Mouse (Mus musculus): ENCODE data around the gene Gfi1b. TPM values are rescaled to one million over a fixed set of nuclear protein-coding genes. Genes with fewer than 3 reads are reported as not detected.

Gfi1b gene
- polyA plus RNA-seq, 1 experiment from 2014 or later: not detected

DNA sequence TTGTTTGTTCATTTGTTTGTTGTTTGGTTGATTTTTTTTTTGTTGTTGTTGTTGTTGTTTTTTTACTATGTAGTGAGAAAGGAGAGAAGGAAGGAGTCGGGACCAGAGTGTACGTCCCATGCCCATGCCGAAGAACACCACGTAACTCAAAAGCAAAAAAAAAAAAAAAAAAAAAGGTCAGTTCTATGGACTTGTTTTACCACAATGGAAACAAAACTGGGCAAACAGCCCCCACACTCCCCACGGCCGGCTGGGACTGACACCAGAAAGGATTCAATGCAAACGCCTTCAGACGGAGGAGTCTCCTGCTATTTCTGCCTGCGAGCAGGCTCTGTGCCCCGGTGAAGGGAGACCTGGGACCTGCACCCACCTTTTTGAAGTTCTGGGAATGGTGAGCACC, 1.3 kb downstream of the Gfi1b start:
- H3K27me3 ChIP-seq (replicated peaks): peaks cover 21% of the 10 kb centered on the region
- no peak for ATAC-seq (ENCODE audit: low FRiP score)
- H3K4me1 ChIP-seq: peaks cover 4% of the 10 kb centered on the region; the same call in 1 of the 2 replicates
- H3K36me3 ChIP-seq: no peaks in the 10 kb centered on the region
- no peak overlapping the region for H3K27ac ChIP-seq (replicated peaks)
- H3K4me2 ChIP-seq: no peak overlapping the region
- H3K9me3 ChIP-seq (replicated peaks): no peaks in the 10 kb centered on the region
- H3K4me3 ChIP-seq (replicated peaks): no peak overlapping the region
- 71% methylated on average over 10 of the region's 10 CpGs for WGBS
- H3K9ac ChIP-seq (replicated peaks): no peak overlapping the region

DNA sequence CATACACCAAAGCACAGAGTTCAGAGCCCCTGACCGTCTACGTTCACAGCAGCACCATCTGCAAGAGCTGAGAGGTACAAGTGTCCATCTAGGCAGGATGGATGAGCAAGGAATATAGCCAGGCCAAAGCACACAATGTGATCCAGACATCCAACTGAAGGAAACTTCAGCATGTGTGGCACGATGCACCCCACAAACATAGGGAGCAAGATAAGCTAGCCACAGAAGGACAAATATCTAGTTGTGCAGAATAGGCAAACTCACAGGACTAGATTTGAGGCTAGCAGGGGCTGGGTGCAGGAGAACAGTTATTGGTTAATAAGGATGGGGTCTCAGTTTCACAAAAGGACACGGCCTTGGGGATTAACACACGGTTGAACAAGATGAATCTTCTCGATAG, 2.4 kb downstream of the Gfi1b start:
- no peak overlapping the region for H3K9ac ChIP-seq (replicated peaks)
- peaks cover 4% of the 10 kb centered on the region; the same call in 1 of the 2 replicates for H3K4me1 ChIP-seq
- WGBS: 87% methylated on average over 6 of the region's 6 CpGs
- ATAC-seq (ENCODE audit: low FRiP score): no peak
- H3K27ac ChIP-seq (replicated peaks): no peak overlapping the region
- peaks cover 21% of the 10 kb centered on the region for H3K27me3 ChIP-seq (replicated peaks)
- no peaks in the 10 kb centered on the region for H3K9me3 ChIP-seq (replicated peaks)
- H3K4me3 ChIP-seq (replicated peaks): no peak overlapping the region
- H3K4me2 ChIP-seq: no peak overlapping the region
- no peaks in the 10 kb centered on the region for H3K36me3 ChIP-seq

DNA sequence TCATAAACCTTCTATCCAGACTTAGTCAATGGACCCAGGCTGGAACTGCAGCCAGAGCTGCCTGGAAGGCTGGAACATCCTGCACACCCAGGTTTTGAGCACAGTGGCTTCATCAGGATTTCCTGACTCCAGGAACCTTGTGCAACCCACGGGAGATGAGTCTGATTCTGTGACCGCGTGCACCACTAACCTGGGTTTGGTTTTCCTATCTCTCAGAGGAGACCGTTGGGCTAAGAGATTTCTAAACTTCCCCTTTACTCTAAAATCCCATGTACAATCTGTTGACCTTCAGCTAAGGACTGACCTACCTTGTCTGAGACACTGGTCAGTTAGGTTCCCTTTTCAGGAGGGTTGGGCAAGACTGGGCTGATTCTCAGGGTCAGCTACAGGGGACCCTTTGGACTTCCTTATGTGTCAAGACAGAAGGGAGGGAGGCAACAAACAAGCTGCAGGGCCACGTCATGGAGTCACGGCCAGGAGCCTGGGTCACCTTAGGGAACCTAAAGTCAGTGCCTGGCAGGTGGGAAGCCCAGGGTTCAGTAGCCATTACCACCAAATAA, 2.9 kb downstream of the Gfi1b start:
- 84% methylated on average over 6 of the region's 6 CpGs for WGBS
- Histone ChIP-seq H3K4me1 (peaks cover 4% of the 10 kb centered on the region; the same call in 1 of the 2 replicates), H3K27me3 (replicated peaks) (peaks cover 21% of the 10 kb centered on the region), H3K4me2 (no peak overlapping the region), H3K27ac (replicated peaks) (no peak overlapping the region), H3K36me3 (no peaks in the 10 kb centered on the region), H3K4me3 (replicated peaks) (no peak overlapping the region), H3K9me3 (replicated peaks) (no peaks in the 10 kb centered on the region), H3K9ac (replicated peaks) (no peak overlapping the region)
- ATAC-seq (ENCODE audit: low FRiP score): no peak

DNA sequence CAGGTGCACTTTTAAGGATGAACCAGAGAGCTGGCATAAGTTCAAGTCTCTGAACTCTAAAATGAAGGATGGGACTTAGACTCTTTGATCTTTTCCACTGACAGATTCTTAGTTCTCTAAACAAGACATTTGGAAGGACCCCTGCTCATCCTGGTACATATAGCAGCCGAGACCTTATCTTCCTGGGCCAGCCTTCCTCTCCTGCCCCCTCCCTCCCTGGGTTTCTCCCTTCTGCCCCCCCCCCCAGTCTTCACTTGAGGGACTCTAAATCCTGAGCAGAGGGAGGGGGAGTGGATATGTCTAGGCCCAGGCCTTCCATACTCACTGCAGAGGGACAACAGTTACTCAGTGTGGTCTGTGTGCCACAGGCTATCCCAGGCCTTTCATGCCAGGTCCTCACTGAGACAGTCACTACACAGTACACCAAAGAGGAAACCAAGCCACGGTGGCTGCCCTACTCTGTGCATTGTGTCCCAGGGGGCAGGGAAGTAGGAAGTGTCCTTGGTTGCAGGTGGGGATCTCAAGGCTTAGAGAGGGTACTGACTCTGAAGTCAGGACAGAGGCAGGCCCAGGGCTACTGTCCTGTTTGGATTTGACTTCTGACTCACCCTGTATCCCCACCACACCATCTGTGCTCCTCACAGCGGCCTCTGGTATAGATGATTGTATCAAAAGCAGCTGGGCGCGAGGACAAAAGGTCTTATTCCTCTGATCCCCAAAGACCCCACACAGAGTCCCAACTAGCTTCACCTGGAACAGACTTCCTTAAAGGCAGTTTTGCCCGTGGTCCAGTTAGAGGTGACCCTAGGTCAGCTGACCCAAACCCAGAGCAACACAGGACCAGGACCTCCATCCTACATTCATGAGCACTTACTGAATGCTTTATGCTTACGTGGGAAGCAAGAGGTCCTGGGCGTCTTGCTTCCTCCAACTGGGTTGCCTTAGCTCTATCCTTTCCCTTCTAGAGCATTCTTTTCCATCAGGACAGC, 4.0 kb downstream of the Gfi1b start:
- no peaks in the 10 kb centered on the region for H3K36me3 ChIP-seq
- peaks cover 4% of the 10 kb centered on the region; the same call in 1 of the 2 replicates for H3K4me1 ChIP-seq
- ATAC-seq (ENCODE audit: low FRiP score): no peak
- H3K27ac ChIP-seq (replicated peaks): no peak overlapping the region
- no peak overlapping the region for H3K4me3 ChIP-seq (replicated peaks)
- H3K9me3 ChIP-seq (replicated peaks): no peaks in the 10 kb centered on the region
- peaks cover 21% of the 10 kb centered on the region for H3K27me3 ChIP-seq (replicated peaks)
- H3K4me2 ChIP-seq: no peak overlapping the region
- no peak overlapping the region for H3K9ac ChIP-seq (replicated peaks)
- 83% methylated on average over 8 of the region's 8 CpGs for WGBS

DNA sequence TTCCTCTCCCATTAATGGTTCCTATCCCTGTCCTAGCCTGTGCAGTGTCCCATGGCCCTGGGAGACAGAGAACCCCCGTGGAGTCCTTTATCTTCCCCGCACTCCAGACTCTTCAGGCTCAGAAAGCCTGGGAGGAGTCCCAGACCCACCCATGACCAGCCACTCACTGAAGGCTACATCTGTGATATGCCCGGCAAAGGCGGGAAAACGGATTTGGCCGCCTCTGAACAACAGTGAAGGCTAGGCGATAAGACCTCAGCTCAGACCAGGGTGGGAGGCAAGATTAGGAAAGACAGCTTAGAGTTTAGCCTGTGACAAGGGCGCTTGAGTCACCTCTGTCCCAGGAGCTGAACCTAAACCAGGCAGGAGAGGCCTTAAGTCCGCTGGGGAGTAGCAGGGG, 4.9 kb downstream of the Gfi1b start:
- no peak for ATAC-seq (ENCODE audit: low FRiP score)
- Histone ChIP-seq H3K9ac (replicated peaks) (no peak overlapping the region), H3K27ac (replicated peaks) (no peak overlapping the region), H3K9me3 (replicated peaks) (no peaks in the 10 kb centered on the region), H3K27me3 (replicated peaks) (peaks cover 14% of the 10 kb centered on the region), H3K4me1 (peaks cover 4% of the 10 kb centered on the region; the same call in 1 of the 2 replicates), H3K36me3 (no peaks in the 10 kb centered on the region), H3K4me2 (no peak overlapping the region), H3K4me3 (replicated peaks) (no peak overlapping the region)
- WGBS: 84% methylated on average over 9 of the region's 9 CpGs

DNA sequence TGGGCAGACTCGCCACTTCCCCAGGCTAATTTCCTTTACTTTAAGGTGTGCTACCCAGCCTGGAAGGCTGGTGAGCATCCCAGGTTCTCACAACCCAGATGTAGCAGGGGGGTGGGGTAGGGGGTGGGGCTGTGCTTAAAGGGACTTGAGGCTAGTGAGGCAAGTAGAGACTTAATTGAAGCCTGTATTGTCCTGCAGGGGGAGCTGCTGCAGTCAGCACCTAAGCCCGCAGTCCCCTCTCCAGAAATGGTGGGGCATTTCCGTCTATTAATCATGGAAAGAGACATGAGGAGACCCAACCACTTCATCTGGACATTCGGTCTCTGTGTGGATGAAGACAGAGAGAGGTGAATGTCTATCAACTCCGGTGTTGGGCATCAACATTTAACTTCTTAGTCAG, 5.4 kb downstream of the Gfi1b start:
- H3K36me3 ChIP-seq: no peaks in the 10 kb centered on the region
- 30% methylated on average over 5 of the region's 5 CpGs for WGBS
- no peak overlapping the region for H3K4me3 ChIP-seq (replicated peaks)
- H3K9me3 ChIP-seq (replicated peaks): no peaks in the 10 kb centered on the region
- H3K4me1 ChIP-seq: no peaks in the 10 kb centered on the region
- no peak overlapping the region for H3K27ac ChIP-seq (replicated peaks)
- H3K4me2 ChIP-seq: no peak overlapping the region
- H3K27me3 ChIP-seq (replicated peaks): peaks cover 9% of the 10 kb centered on the region
- no peak overlapping the region for H3K9ac ChIP-seq (replicated peaks)
- ATAC-seq (ENCODE audit: low FRiP score): no peak

DNA sequence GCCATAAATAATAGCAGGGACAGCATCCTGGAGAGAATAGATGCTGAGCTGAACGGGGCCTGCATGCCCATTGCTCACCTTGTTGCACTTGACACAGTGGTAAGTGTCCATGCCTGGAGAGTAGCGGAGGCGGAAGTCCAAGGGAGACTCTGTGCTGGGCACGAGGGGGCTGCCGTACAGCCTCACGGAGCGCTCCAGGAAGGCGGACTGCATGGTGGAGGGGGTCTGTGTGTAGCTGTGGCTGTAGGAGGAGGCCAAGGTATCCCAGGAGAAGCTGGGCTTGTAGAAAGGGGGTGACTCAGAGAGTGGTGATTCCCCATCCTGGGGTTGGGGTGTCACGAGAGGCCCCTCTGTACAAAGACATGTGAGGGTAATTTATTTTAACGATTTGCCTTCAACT, 8.2 kb downstream of the Gfi1b start:
- Histone ChIP-seq H3K27me3 (replicated peaks) (no peaks in the 10 kb centered on the region), H3K4me1 (no peaks in the 10 kb centered on the region), H3K9me3 (replicated peaks) (no peaks in the 10 kb centered on the region), H3K4me2 (no peak overlapping the region), H3K36me3 (no peaks in the 10 kb centered on the region), H3K9ac (replicated peaks) (no peak overlapping the region), H3K27ac (replicated peaks) (no peak overlapping the region), H3K4me3 (replicated peaks) (no peak overlapping the region)
- 88% methylated on average over 10 of the region's 10 CpGs for WGBS
- no peak for ATAC-seq (ENCODE audit: low FRiP score)

DNA sequence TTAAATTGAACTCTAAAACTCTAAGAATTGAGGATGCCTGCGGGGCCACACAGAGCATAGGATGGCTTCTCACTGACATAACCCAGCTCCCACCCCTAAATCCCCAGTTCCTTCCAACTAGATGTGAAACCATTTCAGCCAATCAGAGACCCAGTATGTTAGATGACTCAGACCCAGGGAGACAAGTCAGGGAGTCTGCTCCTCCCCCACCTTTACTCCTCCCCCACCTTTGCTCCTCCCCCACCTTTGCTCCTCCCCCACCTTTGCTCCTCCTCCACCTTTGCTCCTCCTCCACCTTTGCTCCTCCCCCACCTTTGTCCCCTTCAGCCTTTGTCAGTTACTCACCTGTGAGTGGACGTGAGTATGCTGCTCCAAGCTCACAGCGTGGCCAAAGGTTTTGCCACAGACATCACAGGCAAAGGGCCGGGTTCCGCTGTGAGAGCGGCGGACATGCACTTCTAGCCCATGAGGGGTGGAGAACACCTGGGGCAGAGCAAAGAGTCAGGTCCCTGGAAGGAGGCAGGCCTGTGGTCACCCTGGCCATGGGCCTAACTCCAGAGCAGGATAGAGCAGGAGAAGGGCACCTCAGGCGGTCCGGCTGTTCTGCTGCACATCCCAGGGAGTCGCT, 9.2 kb downstream of the Gfi1b start:
- H3K4me3 ChIP-seq (replicated peaks): no peak overlapping the region
- no peak overlapping the region for H3K27ac ChIP-seq (replicated peaks)
- no peaks in the 10 kb centered on the region for H3K4me1 ChIP-seq
- no peak overlapping the region for H3K9ac ChIP-seq (replicated peaks)
- H3K9me3 ChIP-seq (replicated peaks): no peaks in the 10 kb centered on the region
- no peaks in the 10 kb centered on the region for H3K27me3 ChIP-seq (replicated peaks)
- 68% methylated on average over 10 of the region's 10 CpGs for WGBS
- H3K4me2 ChIP-seq: no peak overlapping the region
- no peaks in the 10 kb centered on the region for H3K36me3 ChIP-seq
- no peak for ATAC-seq (ENCODE audit: low FRiP score)

DNA sequence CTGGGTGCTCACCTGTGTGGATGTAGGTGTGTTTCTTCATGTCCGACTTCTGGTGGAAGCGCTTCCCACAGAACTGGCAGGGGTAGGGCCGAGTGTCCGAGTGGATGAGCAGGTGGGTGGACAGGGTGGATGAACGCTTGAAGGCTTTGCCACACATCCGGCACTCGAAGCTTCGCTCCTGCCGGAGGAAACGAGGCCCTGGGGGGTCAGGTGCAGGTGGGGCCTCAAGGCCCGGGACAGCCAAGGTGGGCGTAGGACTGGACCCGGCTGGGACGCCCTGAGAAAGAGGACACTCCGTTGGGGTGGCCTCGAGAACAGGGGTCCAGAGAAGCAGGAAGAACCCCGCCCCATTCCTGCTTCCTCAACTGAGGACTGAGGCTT, 10.4 kb downstream of the Gfi1b start:
- Histone ChIP-seq H3K4me2 (no peak overlapping the region), H3K9me3 (replicated peaks) (no peaks in the 10 kb centered on the region), H3K27ac (replicated peaks) (no peak overlapping the region), H3K9ac (replicated peaks) (no peak overlapping the region), H3K27me3 (replicated peaks) (no peaks in the 10 kb centered on the region), H3K36me3 (no peaks in the 10 kb centered on the region), H3K4me1 (no peaks in the 10 kb centered on the region), H3K4me3 (replicated peaks) (no peak overlapping the region)
- 86% methylated on average over 17 of the region's 17 CpGs for WGBS
- ATAC-seq (ENCODE audit: low FRiP score): no peak

DNA sequence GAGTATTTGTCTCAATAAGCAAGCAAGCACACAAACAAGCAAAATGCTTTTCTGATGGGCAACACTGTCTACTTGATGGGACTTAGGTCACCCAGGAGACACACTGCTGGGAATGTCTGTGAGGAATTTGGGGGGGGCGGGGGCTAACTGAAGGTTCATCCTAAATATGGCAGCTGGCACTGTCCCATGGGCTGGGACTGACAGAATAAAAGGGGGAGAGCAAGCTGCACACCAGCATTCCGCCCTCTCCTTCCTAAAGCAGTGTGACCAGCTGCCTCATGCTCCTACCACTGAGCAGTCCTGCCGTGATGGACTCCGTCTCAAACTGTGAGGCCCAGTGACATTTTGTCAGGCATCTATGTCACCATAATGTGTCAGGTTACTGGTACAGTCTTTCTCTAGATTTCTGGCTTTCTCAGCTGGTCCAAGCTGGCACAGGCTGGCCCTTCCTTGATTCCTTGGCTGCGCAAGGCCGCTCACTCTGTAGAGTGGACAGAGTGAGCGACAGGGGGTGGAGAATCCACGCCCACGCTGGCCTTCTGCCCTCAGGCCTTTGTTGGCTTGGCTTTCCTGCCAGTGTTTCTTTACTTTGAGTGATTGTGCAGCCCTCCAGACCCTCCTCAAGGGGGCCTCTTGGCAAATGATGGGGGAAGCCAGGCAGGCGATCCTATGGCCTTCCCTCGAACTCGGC, 10.9 kb downstream of the Gfi1b start:
- Histone ChIP-seq H3K4me1 (no peaks in the 10 kb centered on the region), H3K4me2 (no peak overlapping the region), H3K4me3 (replicated peaks) (no peak overlapping the region), H3K36me3 (no peaks in the 10 kb centered on the region), H3K9me3 (replicated peaks) (no peaks in the 10 kb centered on the region), H3K27ac (replicated peaks) (no peak overlapping the region), H3K27me3 (replicated peaks) (no peaks in the 10 kb centered on the region), H3K9ac (replicated peaks) (no peak overlapping the region)
- WGBS: 73% methylated on average over 12 of the region's 12 CpGs
- no peak for ATAC-seq (ENCODE audit: low FRiP score)

DNA sequence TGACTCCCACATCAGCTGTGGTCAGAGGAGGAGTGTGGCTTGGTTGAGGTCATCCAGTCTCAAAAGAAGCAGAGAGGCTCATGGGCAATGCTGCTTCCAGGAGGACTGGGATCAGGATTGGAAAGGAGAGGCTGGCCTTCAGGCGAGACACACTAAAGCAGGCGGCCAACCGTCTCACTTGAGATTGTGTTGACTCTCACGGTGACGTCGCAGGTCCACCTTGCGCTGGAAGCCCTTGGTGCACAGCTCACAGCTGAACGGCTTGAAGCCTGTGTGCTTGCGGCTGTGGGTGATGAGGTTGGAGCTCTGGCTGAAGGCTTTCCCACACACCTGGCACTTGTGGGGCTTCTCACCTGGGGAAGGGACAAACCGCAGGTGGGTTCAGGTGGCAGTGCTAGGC, 11.9 kb downstream of the Gfi1b start:
- Histone ChIP-seq H3K36me3 (no peaks in the 10 kb centered on the region), H3K4me2 (no peak overlapping the region), H3K4me3 (replicated peaks) (no peak overlapping the region), H3K9ac (replicated peaks) (no peak overlapping the region), H3K9me3 (replicated peaks) (no peaks in the 10 kb centered on the region), H3K4me1 (no peaks in the 10 kb centered on the region), H3K27me3 (replicated peaks) (no peaks in the 10 kb centered on the region), H3K27ac (replicated peaks) (no peak overlapping the region)
- WGBS: 90% methylated on average over 10 of the region's 10 CpGs
- ATAC-seq (ENCODE audit: low FRiP score): no peak
